Mouse (Mus musculus) right cerebral cortex, postnatal 36 days (tissue): Measurements from ENCODE around the gene Wdr17.
A peak's percentile ranks its signal among the peaks of the same experiment; 100 is the strongest.
"Not testable (repeated sequence)": the region's sequence is repeated elsewhere in the genome, so short reads cannot be mapped to it uniquely, and the experiment has no call there.

ENCODE experiments used
- DNase-seq, 2 experiments: peaks; one replicate each; pipeline ENCODE4 v3.0.0; 2022; ENCODE audit warnings: low spot score in 2 of 2, mixed read lengths in 1 of 2

Wdr17 gene

DNA sequence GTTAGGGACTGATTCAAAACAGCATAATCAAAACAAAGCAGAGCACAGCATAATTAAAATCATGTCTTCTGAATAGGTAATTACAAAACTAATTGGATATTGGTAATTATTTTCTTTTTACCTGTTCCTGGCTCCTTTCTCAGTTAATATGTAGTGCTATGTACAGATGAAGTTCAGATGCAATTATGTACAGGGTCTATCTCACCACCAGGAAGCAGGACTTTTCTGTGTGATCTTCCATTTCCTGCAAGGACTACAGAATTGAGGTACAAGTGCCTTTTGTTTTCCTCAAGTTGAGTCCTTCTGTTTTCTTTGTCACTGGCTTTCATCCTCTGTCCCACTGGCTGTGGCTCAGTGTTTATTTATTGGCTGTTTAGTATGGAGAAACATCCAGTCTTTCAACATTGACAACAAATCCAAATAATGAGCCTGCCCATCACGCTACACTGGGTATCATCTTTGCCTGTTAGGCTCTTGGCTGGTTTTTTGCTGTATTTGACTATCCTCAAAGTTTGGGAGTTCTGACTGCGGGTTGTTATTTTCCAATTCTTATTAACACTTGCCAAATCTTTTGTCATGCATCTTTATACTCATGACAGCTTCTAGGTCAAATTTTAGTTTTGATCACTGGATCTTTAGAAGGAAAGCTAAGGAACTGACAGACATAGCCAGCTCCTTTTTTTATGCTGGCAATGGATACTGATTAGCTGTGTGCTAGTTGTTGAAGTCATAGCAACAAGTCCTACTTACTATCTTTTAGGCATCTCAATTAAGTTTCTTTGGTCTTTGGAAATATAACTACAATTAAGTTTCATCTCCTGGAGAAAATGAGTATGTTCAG is 94.9 kb downstream of the Wdr17 start:
- DNase-seq: no peak

- DNase-seq: peak; percentile 27 to 59
Measured at GRCm38 (mm10) chr8:54780134-54780942, 106.6 kb downstream of the Wdr17 start.

DNA sequence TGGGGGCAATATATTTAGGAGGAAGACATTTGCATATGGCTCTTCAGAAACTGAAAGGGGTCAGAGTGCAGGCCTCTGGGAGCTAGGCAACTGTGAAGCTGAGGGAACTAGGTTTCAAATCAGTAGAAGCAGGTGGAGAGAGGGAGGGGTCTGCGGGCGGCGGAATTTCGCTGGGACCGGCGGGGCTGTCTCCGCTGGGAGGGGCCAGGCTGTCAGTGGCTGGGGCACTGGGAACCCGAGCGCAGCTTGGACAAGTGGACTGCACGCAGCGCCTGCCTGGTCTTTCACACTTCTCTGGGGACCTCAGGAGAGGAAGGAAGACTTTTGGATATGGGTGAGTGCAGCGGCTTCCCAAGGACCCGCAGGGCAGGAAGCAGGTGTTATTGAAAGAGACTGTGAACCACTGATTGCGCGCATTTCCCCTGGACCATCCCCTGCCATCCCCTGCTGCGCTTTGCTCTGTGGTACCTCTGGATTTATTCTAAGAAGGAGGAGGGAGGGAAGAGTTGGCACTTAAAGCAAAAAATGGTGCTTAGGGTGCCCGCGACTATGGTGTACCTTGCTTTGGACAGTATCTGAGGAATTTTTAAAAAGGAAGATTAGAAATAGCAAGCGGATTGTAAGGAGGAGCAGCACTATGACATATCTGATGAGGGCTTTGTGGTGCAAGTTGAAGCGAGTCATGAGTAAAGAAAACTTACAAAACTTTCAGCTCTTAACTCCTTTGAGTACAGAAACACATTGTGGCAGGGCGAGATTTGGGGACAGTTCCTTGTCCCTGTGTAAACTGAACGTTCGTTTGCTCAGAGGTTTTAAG is 107.5 kb downstream of the Wdr17 start:
- DNase-seq: peak in 1 of 2 experiments; percentile 9

DNA sequence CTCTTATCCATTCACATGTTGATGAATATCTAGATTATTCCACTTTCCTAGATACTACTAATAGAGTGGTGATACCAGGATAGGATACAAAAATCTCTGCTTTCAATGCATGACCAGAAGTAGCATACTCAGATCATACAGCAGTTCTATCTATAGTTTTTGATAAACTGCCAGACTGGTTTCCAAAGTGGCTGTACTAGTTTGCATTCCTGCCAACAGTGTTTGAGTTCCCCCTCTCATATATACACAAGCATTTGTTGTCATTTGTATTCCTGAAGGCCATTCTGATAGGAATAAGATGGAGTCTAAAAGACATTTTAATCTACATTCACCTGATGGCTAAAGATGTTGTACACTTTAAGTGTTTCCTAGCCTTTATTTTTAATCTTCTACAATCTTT is 110.0 kb downstream of the Wdr17 start:
- DNase-seq: no peak

DNA sequence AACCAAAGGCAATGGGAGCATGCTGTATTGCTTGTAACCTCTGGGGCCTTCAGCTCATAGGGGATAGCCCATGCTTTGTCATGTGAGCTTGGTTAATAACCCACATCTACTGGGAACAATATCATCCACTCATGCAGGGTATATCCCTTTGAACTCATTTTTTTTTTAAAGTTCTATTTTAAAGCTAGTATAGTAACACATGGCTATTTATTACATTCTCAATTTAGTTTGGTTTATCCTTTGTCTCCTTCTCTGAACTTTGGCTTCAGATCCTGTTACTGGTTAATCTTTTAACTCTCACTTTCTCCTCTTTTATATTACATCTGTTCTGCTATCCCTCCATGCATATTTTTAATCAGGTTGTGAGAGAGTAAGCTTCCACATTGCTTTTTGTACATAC is 110.7 kb downstream of the Wdr17 start:
- no peak for DNase-seq

DNA sequence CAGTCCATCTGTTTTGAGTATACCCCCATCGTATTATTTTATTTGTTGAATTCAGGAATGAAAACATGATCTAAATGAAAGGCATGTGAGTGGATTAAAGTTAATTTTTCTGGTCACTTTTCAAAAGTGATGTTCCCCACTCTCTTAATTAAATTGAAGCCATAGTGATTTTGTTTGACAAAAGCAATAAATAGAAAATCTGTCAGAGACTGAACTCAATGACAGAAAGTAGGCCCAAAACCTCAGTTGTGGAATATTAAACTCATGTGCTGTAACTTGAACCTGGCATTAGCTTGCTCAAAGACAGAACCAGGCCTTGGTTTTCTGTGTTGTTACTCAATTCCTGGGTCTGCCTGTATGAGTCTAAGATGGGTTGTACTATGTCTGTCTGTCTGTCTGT is 129.3 kb downstream of the Wdr17 start:
- no peak for DNase-seq

DNA sequence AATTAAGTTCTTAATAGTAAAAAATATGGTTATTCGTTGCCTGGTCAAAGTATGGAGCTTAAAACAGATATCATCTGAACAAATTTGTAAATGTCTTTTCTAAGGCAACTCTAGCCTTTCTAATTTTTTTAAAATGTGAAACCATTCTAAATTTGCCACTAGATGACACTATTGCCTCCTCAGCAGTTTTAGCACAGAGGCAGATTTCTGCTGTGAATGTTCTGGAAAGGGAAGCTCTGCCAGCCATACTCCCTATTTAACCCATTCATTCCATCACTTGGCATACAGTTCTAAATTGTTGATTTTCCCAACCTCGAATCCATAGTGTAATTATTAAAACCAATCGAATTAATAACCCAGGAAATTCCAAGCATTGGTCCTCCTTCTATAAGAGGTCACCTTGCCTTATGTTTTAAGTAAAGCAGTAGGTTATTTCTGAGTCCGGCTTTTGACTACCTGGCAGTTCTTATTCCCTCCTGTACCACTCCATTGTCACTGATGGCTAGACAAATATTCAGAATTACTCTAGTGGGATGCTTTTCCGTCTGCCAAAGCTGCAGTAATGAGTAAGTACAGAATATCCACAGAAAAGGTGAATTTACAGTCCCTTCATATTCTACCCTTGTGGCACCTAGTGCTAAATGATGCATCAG is 150.2 kb downstream of the Wdr17 start:
- DNase-seq: no peak

DNA sequence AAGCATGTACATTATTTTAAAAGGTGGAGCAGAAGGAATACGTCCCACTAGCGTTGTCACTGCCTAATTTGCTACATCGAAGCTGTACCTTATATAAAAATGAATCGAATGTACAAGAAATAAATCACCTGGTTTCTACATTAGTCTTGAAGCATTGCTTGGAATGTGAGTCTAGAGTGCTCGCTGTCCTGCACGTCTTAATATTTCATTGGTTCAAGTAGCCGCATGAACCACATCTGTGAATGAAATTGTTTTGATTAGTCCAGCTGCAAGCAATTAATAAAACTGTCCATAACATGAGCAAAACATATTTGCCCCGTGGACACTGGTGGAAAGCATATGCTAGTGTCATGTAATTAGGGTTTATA is 162.3 kb downstream of the Wdr17 start:
- no peak for DNase-seq

DNA sequence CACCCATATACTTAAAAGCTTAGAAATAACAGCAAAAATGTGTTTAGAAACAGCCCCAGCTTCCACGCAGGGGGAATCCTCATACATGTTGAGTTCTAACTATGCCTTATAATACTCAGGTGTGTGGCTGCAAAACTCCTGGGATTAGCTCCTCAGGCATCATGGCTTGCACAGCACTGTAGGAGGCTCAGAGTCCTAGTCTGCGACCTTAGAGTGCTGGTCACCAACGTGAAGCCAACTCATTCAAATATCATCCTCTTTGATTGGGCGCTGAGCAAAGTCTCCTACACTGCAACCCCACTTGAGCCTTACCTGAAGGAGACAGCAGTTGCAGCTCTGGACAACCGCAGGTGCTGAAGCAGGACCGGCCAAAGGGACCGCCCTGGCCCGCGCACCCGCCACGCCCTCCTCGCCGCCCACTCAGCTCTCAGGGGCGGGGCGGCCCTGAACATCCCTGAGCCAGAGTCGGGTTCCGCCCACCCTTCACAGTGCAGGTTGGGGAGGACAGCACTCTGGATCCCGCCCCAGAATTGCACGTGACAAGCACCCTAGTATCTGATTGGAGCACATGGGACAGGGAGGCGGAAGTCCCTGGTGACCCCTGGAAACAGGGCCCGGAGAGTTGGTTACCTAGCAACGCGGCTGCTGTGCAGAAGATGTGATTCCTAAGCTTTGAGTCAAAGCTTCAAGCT is 162.9 kb downstream of the Wdr17 start:
- peak; percentile 96 to 98 for DNase-seq

- DNase-seq: no peak
Measured at GRCm38 (mm10) chr8:54718515-54718914, 168.5 kb downstream of the Wdr17 start.

GRCm38 (mm10) chr8:54705743-54706142 is 181.2 kb downstream of the Wdr17 start:
- DNase-seq: no peak

- no peak for DNase-seq
Measured at GRCm38 (mm10) chr8:54671806-54672205, 215.2 kb downstream of the Wdr17 start.

GRCm38 (mm10) chr8:54667756-54668155 is 219.2 kb downstream of the Wdr17 start:
- DNase-seq: peak; percentile 60 to 67

DNA sequence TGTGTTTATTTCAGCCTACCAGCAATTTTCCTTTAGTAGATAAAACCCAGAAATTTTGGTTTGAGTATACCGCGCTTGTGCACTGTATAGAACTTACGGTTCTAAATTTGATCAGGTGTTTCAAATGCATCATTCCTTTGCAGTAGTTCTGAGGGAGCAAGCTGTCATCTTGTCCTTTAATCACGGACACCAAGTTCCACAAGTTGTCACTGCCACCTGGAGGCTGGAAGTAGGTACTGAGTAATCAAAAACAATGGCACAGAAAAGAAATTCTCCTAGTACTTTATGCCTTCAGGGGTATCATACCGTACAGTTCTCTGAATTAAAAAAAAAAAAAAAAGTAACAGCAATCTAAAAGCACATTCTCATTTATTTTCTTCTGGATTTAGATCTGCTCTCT is 226.3 kb downstream of the Wdr17 start:
- DNase-seq: peak; percentile 35 to 44

GRCm38 (mm10) chr8:54659703-54660102 is 227.3 kb downstream of the Wdr17 start:
- no peak for DNase-seq

DNA sequence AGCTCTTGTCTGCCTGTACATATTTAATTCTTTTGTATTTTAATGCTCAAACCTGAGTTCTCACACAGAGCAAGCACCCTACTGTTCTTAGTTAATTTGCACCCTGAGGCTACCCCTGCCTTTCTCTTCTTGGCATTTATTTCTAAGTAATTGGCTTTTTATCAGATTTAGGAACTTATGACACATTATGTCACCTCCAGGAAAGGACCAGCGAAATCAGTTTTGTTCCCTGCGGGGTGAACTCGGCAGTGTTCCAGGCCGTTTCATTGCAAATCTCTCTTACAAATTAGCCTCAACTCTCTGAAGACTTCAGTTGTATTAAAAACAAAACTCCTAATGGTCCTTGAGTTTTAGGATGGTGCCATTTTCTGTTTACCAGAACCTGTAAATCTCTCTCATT is 248.3 kb downstream of the Wdr17 start:
- DNase-seq: no peak

DNA sequence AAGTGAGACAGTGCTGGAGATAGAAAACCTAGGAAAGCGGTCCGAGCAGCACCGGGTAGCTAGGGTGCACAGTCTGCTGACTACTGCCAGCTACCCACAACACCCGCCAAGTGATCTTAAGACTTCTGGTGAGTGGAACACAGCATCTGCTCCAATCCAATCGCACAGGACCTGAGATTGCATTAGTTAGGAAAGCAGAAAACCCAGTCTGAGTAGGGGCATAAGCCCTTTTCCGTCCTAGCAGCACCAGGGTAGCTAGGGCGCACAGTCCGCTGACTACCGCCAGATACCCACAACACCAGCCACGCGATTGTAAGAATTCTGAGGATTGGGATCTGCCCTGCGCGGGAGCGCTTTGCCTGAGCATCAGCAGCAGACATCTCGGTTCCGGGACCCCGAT is 270.3 kb downstream of the Wdr17 start:
- DNase-seq: not testable (repeated sequence)

GRCm38 (mm10) chr8:54610238-54610637 is 276.7 kb downstream of the Wdr17 start:
- no peak for DNase-seq

GRCm38 (mm10) chr8:54609336-54609735 is 277.6 kb downstream of the Wdr17 start:
- DNase-seq: no peak

- no peak for DNase-seq
Measured at GRCm38 (mm10) chr8:54603440-54603839, 283.5 kb downstream of the Wdr17 start.

DNA sequence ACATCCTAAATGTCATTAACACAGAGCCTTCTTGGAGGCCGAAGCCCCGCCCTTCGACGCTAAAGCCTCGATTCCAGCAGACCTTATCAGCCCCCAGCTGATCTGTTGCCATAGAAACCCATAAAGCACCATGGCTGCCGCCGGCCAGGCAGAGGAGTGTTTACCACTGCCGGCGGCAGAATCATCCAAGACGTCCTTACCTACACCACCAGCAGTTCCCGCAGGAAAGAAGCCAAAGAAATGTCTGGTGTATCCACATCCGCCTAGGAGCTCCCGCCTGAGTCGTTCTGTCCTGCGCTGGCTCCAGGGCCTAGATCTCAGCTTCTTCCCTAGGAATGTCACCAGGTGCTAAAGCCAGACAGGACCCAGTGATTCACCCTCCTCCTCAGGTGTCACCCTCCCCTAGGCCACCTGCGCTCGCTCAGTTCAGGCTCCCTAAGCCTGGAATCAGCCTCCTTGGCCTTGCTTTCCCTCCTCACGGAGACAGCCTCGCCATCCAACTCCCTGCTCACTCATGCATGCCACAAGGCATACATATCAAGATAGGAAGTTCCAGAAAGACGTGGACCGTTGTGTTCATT is 286.2 kb downstream of the Wdr17 start, which contains the start of gene Spata4:
Gene Spata4 (plus strand): TSS at position 111 of the 581 bp plus-strand sequence.
- peak in 1 of 2 experiments; percentile 47 for DNase-seq
